Mouse (Mus musculus): ENCODE data around the gene G3bp1.

DNA sequence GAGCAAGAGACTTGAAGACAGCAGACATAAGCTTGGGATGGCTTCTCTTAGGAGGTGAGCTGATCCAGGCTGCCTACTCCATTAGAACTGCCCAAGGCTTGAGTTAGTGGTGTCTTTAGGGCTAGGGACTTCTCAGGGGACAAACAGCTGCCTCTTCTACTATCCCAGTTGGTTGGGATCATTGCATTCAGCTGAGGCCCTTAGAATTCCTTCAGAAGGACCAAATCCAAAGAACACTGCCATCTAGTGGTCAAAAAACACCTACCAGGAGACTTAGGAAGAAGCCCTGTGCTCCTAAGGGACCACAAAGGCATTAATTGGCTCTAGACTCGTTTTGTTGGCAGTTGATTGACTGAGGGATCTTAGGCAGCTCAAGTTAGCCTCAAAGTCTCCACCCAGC lies 24.7 kb upstream of the G3bp1 start:
- TF ChIP-seq E2F4 (IDR thresholded peaks at IDR 0.05; ENCODE audit: insufficient replicate concordance, low read depth, low read length) (no peak), ZNF384 (IDR thresholded peaks at IDR 0.05; ENCODE audit: low read depth, low read length) (no peak), EP300 (IDR thresholded peaks at IDR 0.05; ENCODE audit: low read length) (no peak), CTCF (conservative IDR thresholded peaks at IDR 0.05 in 1 of 2, IDR thresholded peaks at IDR 0.05 in 1 of 2; ENCODE audit: low read depth in 2 of 2, low read length in 2 of 2) (peak; percentile 81 to 90), GABPA (IDR thresholded peaks at IDR 0.05; ENCODE audit: insufficient replicate concordance, low read depth, low read length) (no peak), JUN (IDR thresholded peaks at IDR 0.05; ENCODE audit: insufficient read depth, low read depth, low read length) (no peak), NELFE (IDR thresholded peaks at IDR 0.05; ENCODE audit: low read depth, low read length) (peak; percentile 27; the same call in 1 of the 2 replicates)
